Mouse (Mus musculus) ES-Bruce4 (cell line): ENCODE measurements around the gene Tbc1d8.

Experiments
- CTCF ChIP-seq: IDR thresholded peaks from one replicate; pipeline ENCODE4 v1.8.1; 2011; ENCODE audit warnings: low read depth, low read length
- EP300 ChIP-seq: IDR thresholded peaks from 2 replicates; pipeline ENCODE4 v1.6.1; 2011; ENCODE audit warnings: low read depth, low read length; ENCODE audit not compliant: insufficient read depth
- POLR2A ChIP-seq: IDR thresholded peaks from one replicate; pipeline ENCODE4 v1.8.1; 2011; ENCODE audit warnings: low read length; ENCODE audit not compliant: insufficient read depth

DNA sequence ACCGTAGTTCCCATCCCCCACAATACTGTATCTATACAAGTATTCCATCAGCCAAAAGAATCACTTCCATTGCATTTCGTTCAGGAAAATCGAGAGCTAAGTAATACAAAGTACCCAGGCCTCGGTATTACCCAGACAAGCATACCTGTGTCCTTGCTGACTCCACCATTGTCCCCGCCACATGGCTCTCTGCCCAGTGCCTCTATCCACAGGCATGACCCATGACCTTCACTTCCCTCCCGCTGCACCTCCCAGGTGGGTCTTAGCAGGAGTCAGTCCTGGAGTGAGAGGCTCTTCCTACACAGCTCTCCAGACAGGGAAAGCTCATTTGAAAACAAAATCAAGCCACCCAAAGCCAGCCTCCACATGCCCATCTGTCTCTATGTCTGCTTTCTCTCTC lies 70.4 kb downstream of the Tbc1d8 start:
- TF ChIP-seq EP300 (no peak), POLR2A (no peak), CTCF (no peak)
